Mouse (Mus musculus) CH12.LX (cell line): ENCODE measurements around the gene Gm43064.
A peak's percentile ranks its signal among the peaks of the same experiment; 100 is the strongest.

Experiments
- BHLHE40 ChIP-seq: IDR thresholded peaks from 2 replicates; pipeline ENCODE4 v1.6.1; 2011; ENCODE audit warnings: mild to moderate bottlenecking, low read depth, low read length, improper control_type of control experiment
- CTCF ChIP-seq, 2 experiments: IDR thresholded peaks in 1 of 2; conservative IDR thresholded peaks in 1 of 2; 2 replicates each; pipeline ENCODE4 v1.5.1; 2011 to 2012; ENCODE audit warnings: low read depth in 2 of 2, low read length in 2 of 2, improper control_type of control experiment in 1 of 2, inconsistent platforms in 1 of 2, mild to moderate bottlenecking in 1 of 2, moderate library complexity in 1 of 2
- E2F4 ChIP-seq: IDR thresholded peaks from 2 replicates; pipeline ENCODE4 v1.6.1; 2011; ENCODE audit warnings: low read depth, low read length, improper control_type of control experiment; ENCODE audit not compliant: insufficient replicate concordance
- ETS1 ChIP-seq: conservative IDR thresholded peaks from 2 replicates; pipeline ENCODE4 v1.6.1; 2012; ENCODE audit warnings: low read depth, mild to moderate bottlenecking, inconsistent platforms, low read length, improper control_type of control experiment, moderate library complexity
- IRF4 ChIP-seq: IDR thresholded peaks from 2 replicates; pipeline ENCODE4 v1.6.1; 2014; ENCODE audit warnings: low read depth, mild to moderate bottlenecking, inconsistent platforms, low read length, improper control_type of control experiment
- JUN ChIP-seq: IDR thresholded peaks from 2 replicates; pipeline ENCODE4 v1.6.1; 2011; ENCODE audit warnings: low read depth, mild to moderate bottlenecking, low read length, improper control_type of control experiment, moderate library complexity; ENCODE audit not compliant: insufficient read depth
- MAZ ChIP-seq: IDR thresholded peaks from 2 replicates; pipeline ENCODE4 v1.6.1; 2012; ENCODE audit warnings: low read depth, mild to moderate bottlenecking, inconsistent platforms, low read length, improper control_type of control experiment, moderate library complexity
- MXI1 ChIP-seq: IDR thresholded peaks from 2 replicates; pipeline ENCODE4 v1.6.1; 2011; ENCODE audit warnings: mild to moderate bottlenecking, low read depth, low read length, improper control_type of control experiment
- POLR2A ChIP-seq: IDR thresholded peaks from 2 replicates; pipeline ENCODE4 v1.6.1; 2011; ENCODE audit warnings: low read depth, mild to moderate bottlenecking, improper control_type of control experiment, low read length
- SIN3A ChIP-seq: IDR thresholded peaks from 2 replicates; pipeline ENCODE4 v1.6.1; 2012; ENCODE audit warnings: low read length, improper control_type of control experiment, inconsistent platforms
- TCF12 ChIP-seq: IDR thresholded peaks from 2 replicates; pipeline ENCODE4 v1.6.1; 2014; ENCODE audit warnings: low read depth, mild to moderate bottlenecking, inconsistent platforms, low read length, improper control_type of control experiment
- USF2 ChIP-seq: conservative IDR thresholded peaks from 2 replicates; pipeline ENCODE4 v1.6.1; 2011; ENCODE audit warnings: low read depth, low read length, improper control_type of control experiment

- TF ChIP-seq POLR2A (no peak), CTCF (conservative IDR thresholded peaks at IDR 0.05 in 1 of 2, IDR thresholded peaks at IDR 0.05 in 1 of 2; ENCODE audit: low read depth in 2 of 2, low read length in 2 of 2) (no peak), E2F4 (no peak), ETS1 (peak; percentile 86), USF2 (no peak), MAZ (0 out of 2 replicates have a peak, but pooled peaks have one; percentile 54), BHLHE40 (peak; percentile 86), TCF12 (no peak), IRF4 (peak; percentile 50; the same call in 1 of the 2 replicates), SIN3A (peak; percentile 77), JUN (peak; percentile 33), MXI1 (no peak; the same call in 1 of the 2 replicates)
These were observed 26.0 kb downstream of the Gm43064 start for GRCm38 (mm10) chr3:103835272-103835950.
